ENCODE assay signal across 19 mouse cellular contexts in genomic region chr2:35852164-35852509, GRCm38 (mm10).
DNase-seq lines count a peak whose midpoint lies in the region; ATAC-seq lines count a peak whose summit lies in the region.
"Had no signal": no experiment of that assay in that cellular context is flagged by ENCODE, and none has a peak within 500 bp of the region (broad histone marks: within the 10 kb centered on the region; RNA-seq: fewer than 3 reads in every experiment).

No protein-coding gene starts in this region.

- WGBS in kidney, embryonic 14.5 days, result 23% methylated on average over 3 of the region's 3 CpGs
- WGBS in limb, embryonic 11.5 days, result 56% methylated on average over 3 of the region's 3 CpGs
- 36% methylated on average over 3 of the region's 3 CpGs for WGBS in stomach, embryonic 15.5 days

- H3K36me3 ChIP-seq in kidney, embryonic 14.5 days (ENCODE audit: control insufficient read depth, insufficient read depth, low read length), result no peaks in the 10 kb centered on the region
- H3K36me3 ChIP-seq in limb, embryonic 11.5 days (ENCODE audit: control insufficient read depth, insufficient read depth, low read length), result no peaks in the 10 kb centered on the region
- H3K36me3 ChIP-seq in stomach, embryonic 15.5 days, result no peaks in the 10 kb centered on the region
- H3K36me3 ChIP-seq: embryonic facial prominence, embryonic 13.5 days; heart, embryonic 10.5 days had no signal

- 0 out of 2 replicates have a peak overlapping the region, but pooled peaks have one; percentile 4 for H3K4me2 ChIP-seq in kidney, embryonic 14.5 days (replicated peaks; ENCODE audit: low read depth, low read length)
- peak overlapping the region; percentile 4; the same call in 1 of the 2 replicates for H3K4me2 ChIP-seq in limb, embryonic 11.5 days (ENCODE audit: low read depth, severe bottlenecking)
- peak overlapping the region; percentile 33 for H3K4me2 ChIP-seq in stomach, embryonic 15.5 days
- H3K4me2 ChIP-seq: embryonic facial prominence, embryonic 13.5 days had no signal

- H3K9me3 ChIP-seq in kidney, embryonic 14.5 days (ENCODE audit: control insufficient read depth, low read length), result no peaks in the 10 kb centered on the region
- no peaks in the 10 kb centered on the region for H3K9me3 ChIP-seq in limb, embryonic 11.5 days (ENCODE audit: control insufficient read depth, low read length)
- no peaks in the 10 kb centered on the region for H3K9me3 ChIP-seq in stomach, embryonic 15.5 days
- H3K9me3 ChIP-seq: embryonic facial prominence, embryonic 13.5 days; heart, embryonic 10.5 days had no signal

- peaks cover 21% of the 10 kb centered on the region for H3K4me1 ChIP-seq in kidney, embryonic 14.5 days (ENCODE audit: control insufficient read depth, insufficient read depth, low read length)
- peaks cover 22% of the 10 kb centered on the region for H3K4me1 ChIP-seq in limb, embryonic 11.5 days (ENCODE audit: control insufficient read depth, insufficient read depth, low read length)
- peaks cover 12% of the 10 kb centered on the region for H3K4me1 ChIP-seq in stomach, embryonic 15.5 days

- no peak overlapping the region for H3K9ac ChIP-seq in kidney, embryonic 14.5 days (ENCODE audit: low read depth, low read length)
- H3K9ac ChIP-seq in limb, embryonic 11.5 days (ENCODE audit: low read length), result no peak overlapping the region
- no peak overlapping the region for H3K9ac ChIP-seq in stomach, embryonic 15.5 days
- H3K9ac ChIP-seq: embryonic facial prominence, embryonic 13.5 days had no signal

- peak; percentile 30 for DNase-seq in embryo, embryonic 10.5 days (ENCODE audit: low spot score)
- no peak for DNase-seq in embryo, embryonic 9.5 days (ENCODE audit: extremely low spot score)
- no peak for DNase-seq in kidney, postnatal 10 days
- no peak for DNase-seq in limb, embryonic 11.5 days (ENCODE audit: low spot score)
- DNase-seq in adrenal gland, postnatal 36 days, result no peak
- DNase-seq in cerebellum, postnatal 25 days, result no peak
- DNase-seq: adrenal gland, postnatal 25 days; cerebellum, adult 9-11 months; gastrocnemius, postnatal 36 days; heart, postnatal 36 days; kidney, adult 18-20 months; lung, adult 2 months; lung, postnatal 4 days had no signal

- peak overlapping the region; percentile 13; the same call in 1 of the 2 replicates for H3K27ac ChIP-seq in kidney, embryonic 14.5 days (ENCODE audit: low read depth, low read length)
- no peak overlapping the region for H3K27ac ChIP-seq in limb, embryonic 11.5 days (replicated peaks; ENCODE audit: low read depth, low read length)
- peak overlapping the region; percentile 40; the same call in 1 of the 2 replicates for H3K27ac ChIP-seq in stomach, embryonic 15.5 days
- H3K27ac ChIP-seq: embryonic facial prominence, embryonic 13.5 days; heart, embryonic 10.5 days; layer of hippocampus, adult 2 months had no signal

- ATAC-seq in kidney, embryonic 14.5 days (ENCODE audit: low FRiP score, low TSS enrichment), result no peak
- ATAC-seq in limb, embryonic 11.5 days (ENCODE audit: insufficient number of reproducible peaks, low FRiP score, low TSS enrichment, low read depth), result no peak
- ATAC-seq in stomach, embryonic 15.5 days (ENCODE audit: insufficient read depth, low FRiP score, low read depth), result no peak

- no peaks in the 10 kb centered on the region for H3K27me3 ChIP-seq in kidney, embryonic 14.5 days (ENCODE audit: control insufficient read depth, insufficient read depth, low read length)
- H3K27me3 ChIP-seq in limb, embryonic 11.5 days (ENCODE audit: control insufficient read depth, insufficient read depth, low read length), result no peaks in the 10 kb centered on the region
- H3K27me3 ChIP-seq in stomach, embryonic 15.5 days (replicated peaks), result no peaks in the 10 kb centered on the region
- H3K27me3 ChIP-seq: CH12.LX had no signal

- H3K4me3 ChIP-seq in kidney, embryonic 14.5 days (ENCODE audit: low read length), result no peak overlapping the region
- no peak overlapping the region for H3K4me3 ChIP-seq in limb, embryonic 11.5 days (ENCODE audit: low read depth, low read length)
- H3K4me3 ChIP-seq in stomach, embryonic 15.5 days (replicated peaks), result no peak overlapping the region
- H3K4me3 ChIP-seq: embryonic facial prominence, embryonic 13.5 days; heart, embryonic 10.5 days; layer of hippocampus, adult 2 months had no signal
